Mouse (Mus musculus): Measurements from ENCODE around the gene Fes. TPM values are rescaled to one million over a fixed set of nuclear protein-coding genes. Genes with fewer than 3 reads are reported as not detected.
A peak's percentile ranks its signal among the peaks of the same experiment; 100 is the strongest.
"Not testable (repeated sequence)": the region's sequence is repeated elsewhere in the genome, so short reads cannot be mapped to it uniquely, and the experiment has no call there.

The Fes gene
- polyA plus RNA-seq, 1 experiment from 2014 or later = 3.7 TPM

DNA sequence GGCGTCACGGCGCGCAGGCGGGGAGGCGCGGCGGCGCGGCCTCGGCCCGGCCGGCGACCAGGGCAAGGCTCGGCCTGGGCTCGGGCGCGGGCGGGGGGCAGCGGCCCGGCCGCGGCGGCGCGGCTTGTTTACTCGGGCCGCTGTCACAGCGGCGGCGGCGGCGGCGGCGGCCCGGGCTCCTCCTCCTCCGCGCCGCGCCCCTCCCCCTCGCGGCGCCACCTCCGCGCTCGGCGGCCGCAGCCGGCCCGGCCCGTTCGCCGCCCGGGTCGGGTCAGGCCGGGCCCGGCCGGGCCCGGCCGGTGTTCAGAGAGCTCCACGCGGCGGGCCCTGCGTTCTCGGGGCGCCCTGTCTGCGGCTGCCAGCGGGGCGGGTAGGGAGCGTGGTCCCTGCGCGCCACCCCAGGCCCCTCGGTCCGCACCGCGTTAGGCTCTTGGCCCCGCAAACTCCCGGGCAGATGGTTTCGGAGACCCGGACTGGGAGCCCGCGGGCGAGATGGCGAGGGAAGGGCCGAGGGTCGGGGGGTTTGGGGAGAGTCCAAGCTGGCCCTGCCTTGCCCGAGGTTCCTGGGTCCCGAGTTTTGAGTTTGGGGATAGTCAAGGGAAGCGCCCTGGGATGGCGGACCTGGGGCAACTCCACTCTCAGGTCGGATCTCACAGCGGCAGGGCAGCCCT lies 15.0 kb upstream of the Fes start:
- H3K27me3 ChIP-seq = no peaks in the 10 kb centered on the region
- peaks cover 3% of the 10 kb centered on the region; the same call in 1 of the 2 replicates for H3K36me3 ChIP-seq
- peak overlapping the region; percentile 89 for H3K4me3 ChIP-seq
- peak overlapping the region; percentile 88 for H3K27ac ChIP-seq (replicated peaks)
- peak overlapping the region; percentile 82 for H3K4me2 ChIP-seq
- WGBS = under 1% methylated on average over 45 of the region's 92 CpGs
- H3K4me1 ChIP-seq (replicated peaks) = peaks cover 42% of the 10 kb centered on the region
- peak; percentile 81 for ATAC-seq (ENCODE audit: low FRiP score, low read depth)
- H3K9me3 ChIP-seq = no peaks in the 10 kb centered on the region
- H3K9ac ChIP-seq = peak overlapping the region; percentile 90

DNA sequence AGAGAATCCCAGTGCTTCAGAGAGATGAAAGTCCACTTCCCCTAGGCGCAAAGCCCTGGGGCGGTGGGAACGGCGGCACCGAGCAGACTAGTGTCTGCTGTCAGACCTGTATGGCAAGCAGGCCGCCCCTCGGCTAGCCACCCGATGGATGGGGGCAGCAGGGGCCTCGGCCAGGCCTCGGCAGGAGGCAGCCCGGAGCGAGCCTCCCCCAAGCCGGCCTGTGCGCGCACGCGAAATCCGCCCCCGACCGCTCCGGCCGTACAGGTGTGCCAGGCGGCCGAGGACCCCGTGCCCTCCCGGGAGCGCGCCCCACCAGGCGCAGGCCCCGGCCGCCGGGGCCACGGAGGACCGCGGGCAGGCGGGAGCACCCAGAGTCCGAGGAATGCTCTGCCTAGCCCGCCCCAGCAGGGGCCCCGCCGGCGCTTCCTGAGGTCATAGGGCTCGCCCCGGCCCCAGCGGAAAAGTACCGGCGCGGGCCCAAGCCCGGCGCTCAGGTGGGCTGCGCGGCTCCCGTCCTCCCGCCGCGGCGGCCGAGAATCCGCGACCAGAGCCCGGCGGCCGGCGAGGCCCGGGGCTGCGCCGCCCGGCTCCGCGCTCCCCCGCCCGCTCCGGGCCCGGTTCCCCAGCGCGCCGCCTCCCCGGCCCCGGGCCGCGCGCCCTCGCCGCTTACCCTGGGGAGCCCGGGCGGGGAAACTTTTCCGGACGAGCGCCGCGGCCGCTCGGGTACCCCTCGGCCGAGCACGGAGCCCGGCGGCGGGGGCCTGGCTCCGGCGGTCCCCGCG lies 14.3 kb upstream of the Fes start:
- Histone ChIP-seq H3K4me1 (replicated peaks) (peaks cover 42% of the 10 kb centered on the region), H3K9me3 (no peaks in the 10 kb centered on the region), H3K9ac (peak overlapping the region; percentile 90), H3K27me3 (no peaks in the 10 kb centered on the region), H3K27ac (replicated peaks) (peak overlapping the region; percentile 88), H3K4me3 (peak overlapping the region; percentile 89), H3K4me2 (peak overlapping the region; percentile 82), H3K36me3 (peaks cover 10% of the 10 kb centered on the region)
- under 1% methylated on average over 52 of the region's 102 CpGs for WGBS
- peak; percentile 57 for ATAC-seq (ENCODE audit: low FRiP score, low read depth)

- H3K4me1 ChIP-seq (replicated peaks) = peaks cover 42% of the 10 kb centered on the region
- H3K4me2 ChIP-seq = peak overlapping the region; percentile 82
- ATAC-seq (ENCODE audit: low FRiP score, low read depth) = no peak
- peaks cover 18% of the 10 kb centered on the region for H3K36me3 ChIP-seq
- H3K27me3 ChIP-seq = no peaks in the 10 kb centered on the region
- no peaks in the 10 kb centered on the region for H3K9me3 ChIP-seq
- peak overlapping the region; percentile 88 for H3K27ac ChIP-seq (replicated peaks)
- peak overlapping the region; percentile 89 for H3K4me3 ChIP-seq
- peak overlapping the region; percentile 90 for H3K9ac ChIP-seq
- 19% methylated on average over 5 of the region's 5 CpGs for WGBS
These were observed 13.5 kb upstream of the Fes start for GRCm38 (mm10) chr7:80401041-80401859.

GRCm38 (mm10) chr7:80400571-80400970 lies 12.8 kb upstream of the Fes start:
- Histone ChIP-seq H3K4me2 (peak overlapping the region; percentile 82), H3K27ac (replicated peaks) (no peak overlapping the region), H3K9ac (no peak overlapping the region; the same call in 1 of the 2 replicates), H3K9me3 (no peaks in the 10 kb centered on the region), H3K36me3 (peaks cover 23% of the 10 kb centered on the region), H3K4me3 (peak overlapping the region; percentile 89; the same call in 1 of the 2 replicates), H3K4me1 (replicated peaks) (peaks cover 42% of the 10 kb centered on the region), H3K27me3 (no peaks in the 10 kb centered on the region)
- 81% methylated on average over 6 of the region's 6 CpGs for WGBS
- no peak for ATAC-seq (ENCODE audit: low FRiP score, low read depth)

DNA sequence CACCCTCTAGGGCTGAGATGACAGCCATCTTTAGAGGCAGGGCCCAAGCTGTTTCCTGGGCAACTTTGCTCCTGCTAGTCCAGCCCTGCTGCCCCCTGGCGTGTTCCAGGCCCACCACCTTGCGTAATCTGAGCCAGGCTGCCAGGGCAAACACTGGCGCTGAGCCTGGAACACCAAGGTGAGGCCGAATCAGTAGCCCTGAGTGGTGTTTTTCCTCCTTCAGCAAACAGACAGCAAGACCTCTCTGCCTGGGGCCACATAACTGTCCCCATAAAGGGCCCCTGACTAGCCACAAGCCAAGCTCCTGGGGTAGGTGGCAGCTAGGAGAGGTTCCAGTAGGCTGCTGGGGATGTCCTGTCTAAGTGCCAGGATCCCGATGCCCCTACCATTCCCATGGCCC lies 12.4 kb upstream of the Fes start:
- no peak overlapping the region for H3K27ac ChIP-seq (replicated peaks)
- H3K4me3 ChIP-seq = no peak overlapping the region
- 49% methylated on average over 5 of the region's 5 CpGs for WGBS
- H3K4me2 ChIP-seq = no peak overlapping the region
- ATAC-seq (ENCODE audit: low FRiP score, low read depth) = no peak
- no peak overlapping the region; the same call in 1 of the 2 replicates for H3K9ac ChIP-seq
- peaks cover 28% of the 10 kb centered on the region for H3K36me3 ChIP-seq
- peaks cover 42% of the 10 kb centered on the region for H3K4me1 ChIP-seq (replicated peaks)
- no peaks in the 10 kb centered on the region for H3K27me3 ChIP-seq
- no peaks in the 10 kb centered on the region for H3K9me3 ChIP-seq

GRCm38 (mm10) chr7:80398654-80399444 lies 11.1 kb upstream of the Fes start:
- peaks cover 42% of the 10 kb centered on the region for H3K4me1 ChIP-seq (replicated peaks)
- H3K4me3 ChIP-seq = no peak overlapping the region
- H3K36me3 ChIP-seq = peaks cover 36% of the 10 kb centered on the region
- 72% methylated on average over 9 of the region's 9 CpGs for WGBS
- no peak overlapping the region for H3K4me2 ChIP-seq
- no peaks in the 10 kb centered on the region for H3K9me3 ChIP-seq
- H3K27me3 ChIP-seq = no peaks in the 10 kb centered on the region
- no peak overlapping the region for H3K27ac ChIP-seq (replicated peaks)
- H3K9ac ChIP-seq = no peak overlapping the region
- ATAC-seq (ENCODE audit: low FRiP score, low read depth) = no peak

- Histone ChIP-seq H3K27me3 (no peaks in the 10 kb centered on the region), H3K36me3 (peaks cover 45% of the 10 kb centered on the region), H3K4me3 (no peak overlapping the region), H3K9me3 (no peaks in the 10 kb centered on the region), H3K9ac (no peak overlapping the region), H3K4me1 (replicated peaks) (peaks cover 35% of the 10 kb centered on the region), H3K4me2 (no peak overlapping the region), H3K27ac (replicated peaks) (no peak overlapping the region)
- 83% methylated on average over 9 of the region's 9 CpGs for WGBS
- no peak for ATAC-seq (ENCODE audit: low FRiP score, low read depth)
These were observed 10.2 kb upstream of the Fes start for GRCm38 (mm10) chr7:80397986-80398385.

- H3K4me1 ChIP-seq (replicated peaks) = peaks cover 29% of the 10 kb centered on the region
- H3K4me3 ChIP-seq; H3K9ac ChIP-seq; H3K27me3 ChIP-seq; H3K4me2 ChIP-seq; H3K27ac ChIP-seq (replicated peaks); ATAC-seq (ENCODE audit: low FRiP score, low read depth); H3K9me3 ChIP-seq: not testable (repeated sequence)
- 87% methylated on average over 4 of the region's 4 CpGs for WGBS
- peaks cover 59% of the 10 kb centered on the region for H3K36me3 ChIP-seq
These were observed 8.7 kb upstream of the Fes start for GRCm38 (mm10) chr7:80396427-80396826.

DNA sequence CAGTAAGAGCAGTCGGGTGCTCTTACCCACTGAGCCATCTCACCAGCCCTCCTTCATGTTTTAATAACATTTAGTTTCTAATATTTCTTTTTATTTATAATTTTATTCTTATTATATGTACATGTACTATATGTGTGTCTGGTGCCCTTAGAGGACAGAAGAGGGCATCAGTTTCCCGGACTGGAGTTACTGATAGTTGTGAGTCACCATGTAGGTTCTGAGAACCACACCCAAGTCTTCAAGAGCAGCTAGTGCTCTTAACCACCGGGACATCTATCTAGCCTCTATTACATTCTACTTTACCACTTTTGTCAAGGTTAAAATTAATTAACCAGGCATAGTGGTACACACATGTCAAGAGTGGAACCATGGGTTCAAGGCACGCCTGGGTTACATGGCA lies 6.9 kb upstream of the Fes start:
- H3K9me3 ChIP-seq = no peaks in the 10 kb centered on the region
- H3K36me3 ChIP-seq = peaks cover 60% of the 10 kb centered on the region
- H3K4me1 ChIP-seq (replicated peaks) = peaks cover 11% of the 10 kb centered on the region; the same call in 1 of the 2 replicates
- no peak overlapping the region for H3K9ac ChIP-seq
- no peak overlapping the region for H3K27ac ChIP-seq (replicated peaks)
- WGBS = 96% methylated on average over 4 of the region's 4 CpGs
- ATAC-seq (ENCODE audit: low FRiP score, low read depth) = no peak
- no peaks in the 10 kb centered on the region for H3K27me3 ChIP-seq
- H3K4me3 ChIP-seq = no peak overlapping the region
- H3K4me2 ChIP-seq = no peak overlapping the region

DNA sequence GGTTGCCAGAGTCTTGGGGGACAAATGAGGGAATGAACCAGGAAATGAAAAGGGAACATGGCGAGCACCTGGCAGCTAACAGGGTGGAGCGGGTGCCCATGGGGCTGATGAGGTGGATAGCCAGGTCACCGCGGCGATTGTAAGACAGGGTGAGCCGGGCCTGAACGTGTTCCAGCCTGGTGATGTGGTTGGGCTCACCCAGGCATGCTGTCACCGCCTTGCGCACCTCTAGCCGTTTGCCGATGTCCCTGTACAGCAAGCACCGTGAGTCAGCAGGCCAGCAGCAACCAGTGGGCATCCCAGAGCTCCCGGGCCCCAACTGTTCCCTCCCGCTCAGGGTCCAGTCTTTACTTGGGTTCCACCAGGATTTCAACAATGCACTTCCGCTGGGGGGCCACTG lies 4.4 kb upstream of the Fes start:
- no peak overlapping the region for H3K4me2 ChIP-seq
- 94% methylated on average over 15 of the region's 15 CpGs for WGBS
- no peak overlapping the region for H3K9ac ChIP-seq
- H3K4me3 ChIP-seq = no peak overlapping the region
- no peaks in the 10 kb centered on the region for H3K27me3 ChIP-seq
- no peak overlapping the region for H3K27ac ChIP-seq (replicated peaks)
- no peaks in the 10 kb centered on the region for H3K9me3 ChIP-seq
- H3K36me3 ChIP-seq = peaks cover 50% of the 10 kb centered on the region
- peaks cover 8% of the 10 kb centered on the region for H3K4me1 ChIP-seq (replicated peaks)
- no peak for ATAC-seq (ENCODE audit: low FRiP score, low read depth)

GRCm38 (mm10) chr7:80387033-80387632 lies 613 bp downstream of the Fes start:
- no peak overlapping the region for H3K9ac ChIP-seq
- peaks cover 16% of the 10 kb centered on the region for H3K4me1 ChIP-seq (replicated peaks)
- peaks cover 6% of the 10 kb centered on the region; the same call in 1 of the 2 replicates for H3K27me3 ChIP-seq
- no peak for ATAC-seq (ENCODE audit: low FRiP score, low read depth)
- no peaks in the 10 kb centered on the region for H3K9me3 ChIP-seq
- 26% methylated on average over 17 of the region's 17 CpGs for WGBS
- H3K27ac ChIP-seq (replicated peaks) = no peak overlapping the region
- H3K4me3 ChIP-seq = 0 out of 2 replicates have a peak overlapping the region, but pooled peaks have one; percentile 2
- peaks cover 7% of the 10 kb centered on the region for H3K36me3 ChIP-seq
- peak overlapping the region; percentile 33 for H3K4me2 ChIP-seq

Measured in hindbrain, embryonic 15.5 days (tissue).